Mouse (Mus musculus): ENCODE measurements around the gene Col25a1. TPM values are rescaled to one million over a fixed set of nuclear protein-coding genes. Genes with fewer than 3 reads are reported as not detected.

The Col25a1 gene
- polyA plus RNA-seq, 1 experiment from 2014 or later: 2.0 TPM

GRCm38 (mm10) chr3:130356575-130357173 lies 225.4 kb downstream of the Col25a1 start:
- 83% methylated on average over 15 of the region's 15 CpGs for WGBS
- no peaks in the 10 kb centered on the region for H3K27me3 ChIP-seq (replicated peaks)
- H3K9me3 ChIP-seq: no peaks in the 10 kb centered on the region
- H3K4me1 ChIP-seq: 0 out of 2 replicates have a peak, but pooled peaks cover 9% of the 10 kb centered on the region
- no peak overlapping the region for H3K4me2 ChIP-seq
- H3K36me3 ChIP-seq: no peaks in the 10 kb centered on the region
- ATAC-seq (ENCODE audit: extremely low read depth, insufficient number of reproducible peaks, low FRiP score, low TSS enrichment): no peak
- no peak overlapping the region for H3K4me3 ChIP-seq
- H3K27ac ChIP-seq (replicated peaks): no peak overlapping the region
- no peak overlapping the region for H3K9ac ChIP-seq

- Histone ChIP-seq H3K4me2 (no peak overlapping the region), H3K27me3 (replicated peaks) (no peaks in the 10 kb centered on the region), H3K4me1 (0 out of 2 replicates have a peak, but pooled peaks cover 2% of the 10 kb centered on the region), H3K9me3 (no peaks in the 10 kb centered on the region), H3K9ac (no peak overlapping the region), H3K27ac (replicated peaks) (no peak overlapping the region), H3K36me3 (no peaks in the 10 kb centered on the region), H3K4me3 (no peak overlapping the region)
- 66% methylated on average over 7 of the region's 7 CpGs for WGBS
- no peak for ATAC-seq (ENCODE audit: extremely low read depth, insufficient number of reproducible peaks, low FRiP score, low TSS enrichment)
Observed at GRCm38 (mm10) chr3:130360813-130361212, 229.5 kb downstream of the Col25a1 start.

DNA sequence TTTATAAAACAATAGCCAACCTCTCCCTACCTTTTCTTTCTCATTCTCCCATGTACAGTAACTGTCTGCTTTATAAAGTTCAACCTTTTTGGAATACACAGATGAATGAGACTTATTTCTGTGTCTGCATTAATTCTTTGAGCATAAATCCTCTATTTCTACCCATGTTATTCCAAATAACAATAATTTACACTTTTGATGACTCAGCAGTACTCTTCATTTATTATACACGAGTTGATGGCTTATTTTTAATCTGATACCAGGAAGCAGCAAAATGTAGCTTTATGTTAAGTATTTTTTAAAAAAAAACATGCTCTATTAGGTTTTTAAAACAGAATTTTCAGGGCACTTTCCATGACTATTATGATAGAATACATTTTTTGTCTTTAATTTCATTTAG lies 230.6 kb downstream of the Col25a1 start:
- Histone ChIP-seq H3K27ac (replicated peaks) (no peak overlapping the region), H3K9ac (no peak overlapping the region), H3K27me3 (replicated peaks) (no peaks in the 10 kb centered on the region), H3K4me2 (no peak overlapping the region), H3K36me3 (no peaks in the 10 kb centered on the region), H3K4me3 (no peak overlapping the region), H3K9me3 (no peaks in the 10 kb centered on the region), H3K4me1 (0 out of 2 replicates have a peak, but pooled peaks cover 3% of the 10 kb centered on the region)
- ATAC-seq (ENCODE audit: extremely low read depth, insufficient number of reproducible peaks, low FRiP score, low TSS enrichment): no peak
- WGBS: 49% methylated on average over 1 of the region's 1 CpGs

- 0 out of 2 replicates have a peak, but pooled peaks cover 3% of the 10 kb centered on the region for H3K4me1 ChIP-seq
- no peak overlapping the region for H3K4me2 ChIP-seq
- 74% methylated on average over 7 of the region's 7 CpGs for WGBS
- H3K9ac ChIP-seq: no peak overlapping the region
- no peaks in the 10 kb centered on the region for H3K27me3 ChIP-seq (replicated peaks)
- no peak overlapping the region for H3K27ac ChIP-seq (replicated peaks)
- no peak for ATAC-seq (ENCODE audit: extremely low read depth, insufficient number of reproducible peaks, low FRiP score, low TSS enrichment)
- no peaks in the 10 kb centered on the region for H3K36me3 ChIP-seq
- H3K4me3 ChIP-seq: no peak overlapping the region
- no peaks in the 10 kb centered on the region for H3K9me3 ChIP-seq
Observed at GRCm38 (mm10) chr3:130362797-130363367, 231.6 kb downstream of the Col25a1 start.

GRCm38 (mm10) chr3:130366917-130367610 lies 235.8 kb downstream of the Col25a1 start:
- WGBS: 61% methylated on average over 8 of the region's 8 CpGs
- Histone ChIP-seq H3K4me3 (no peak overlapping the region), H3K36me3 (no peaks in the 10 kb centered on the region), H3K27ac (replicated peaks) (no peak overlapping the region), H3K9ac (no peak overlapping the region), H3K4me2 (no peak overlapping the region), H3K9me3 (no peaks in the 10 kb centered on the region), H3K27me3 (replicated peaks) (no peaks in the 10 kb centered on the region), H3K4me1 (0 out of 2 replicates have a peak, but pooled peaks cover 3% of the 10 kb centered on the region)
- ATAC-seq (ENCODE audit: extremely low read depth, insufficient number of reproducible peaks, low FRiP score, low TSS enrichment): no peak; the same call in 1 of the 2 replicates

GRCm38 (mm10) chr3:130368352-130368751 lies 237.1 kb downstream of the Col25a1 start:
- no peak overlapping the region for H3K4me3 ChIP-seq
- no peaks in the 10 kb centered on the region for H3K27me3 ChIP-seq (replicated peaks)
- WGBS: 88% methylated on average over 4 of the region's 4 CpGs
- H3K9me3 ChIP-seq: no peaks in the 10 kb centered on the region
- no peak overlapping the region for H3K9ac ChIP-seq
- no peak overlapping the region for H3K4me2 ChIP-seq
- no peak for ATAC-seq (ENCODE audit: extremely low read depth, insufficient number of reproducible peaks, low FRiP score, low TSS enrichment)
- 0 out of 2 replicates have a peak, but pooled peaks cover 3% of the 10 kb centered on the region for H3K4me1 ChIP-seq
- H3K27ac ChIP-seq (replicated peaks): no peak overlapping the region
- no peaks in the 10 kb centered on the region for H3K36me3 ChIP-seq

- Histone ChIP-seq H3K4me3 (no peak overlapping the region), H3K4me1 (0 out of 2 replicates have a peak, but pooled peaks cover 3% of the 10 kb centered on the region), H3K36me3 (no peaks in the 10 kb centered on the region), H3K4me2 (no peak overlapping the region), H3K27ac (replicated peaks) (no peak overlapping the region), H3K27me3 (replicated peaks) (no peaks in the 10 kb centered on the region), H3K9me3 (no peaks in the 10 kb centered on the region), H3K9ac (no peak overlapping the region)
- 82% methylated on average over 1 of the region's 1 CpGs for WGBS
- no peak for ATAC-seq (ENCODE audit: extremely low read depth, insufficient number of reproducible peaks, low FRiP score, low TSS enrichment)
Observed at GRCm38 (mm10) chr3:130369113-130369512, 237.8 kb downstream of the Col25a1 start.

DNA sequence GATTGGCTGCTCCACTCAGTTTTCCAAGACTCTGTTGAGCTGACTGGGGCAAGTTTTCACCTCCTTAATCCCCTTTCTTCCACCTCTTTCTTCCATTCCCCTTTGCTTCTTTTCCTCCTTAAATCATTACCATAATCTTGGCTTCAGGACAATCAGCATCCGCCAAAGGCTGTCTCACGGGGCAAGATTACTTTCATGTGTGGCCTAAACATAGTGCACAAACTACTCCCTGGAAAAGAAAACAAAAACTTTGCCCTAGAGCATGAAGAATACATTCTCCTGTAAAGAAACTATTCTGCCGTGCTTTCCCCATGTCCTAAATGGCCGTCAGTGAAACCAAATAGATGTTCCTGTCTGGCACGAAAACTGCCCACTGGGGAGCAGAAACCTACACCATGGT lies 238.9 kb downstream of the Col25a1 start:
- H3K9me3 ChIP-seq: no peaks in the 10 kb centered on the region
- H3K4me3 ChIP-seq: no peak overlapping the region
- 75% methylated on average over 5 of the region's 5 CpGs for WGBS
- no peak overlapping the region for H3K4me2 ChIP-seq
- no peak for ATAC-seq (ENCODE audit: extremely low read depth, insufficient number of reproducible peaks, low FRiP score, low TSS enrichment)
- no peak overlapping the region for H3K9ac ChIP-seq
- H3K27me3 ChIP-seq (replicated peaks): no peaks in the 10 kb centered on the region; the same call in 1 of the 2 replicates
- H3K36me3 ChIP-seq: no peaks in the 10 kb centered on the region
- H3K4me1 ChIP-seq: 0 out of 2 replicates have a peak, but pooled peaks cover 3% of the 10 kb centered on the region
- H3K27ac ChIP-seq (replicated peaks): no peak overlapping the region

DNA sequence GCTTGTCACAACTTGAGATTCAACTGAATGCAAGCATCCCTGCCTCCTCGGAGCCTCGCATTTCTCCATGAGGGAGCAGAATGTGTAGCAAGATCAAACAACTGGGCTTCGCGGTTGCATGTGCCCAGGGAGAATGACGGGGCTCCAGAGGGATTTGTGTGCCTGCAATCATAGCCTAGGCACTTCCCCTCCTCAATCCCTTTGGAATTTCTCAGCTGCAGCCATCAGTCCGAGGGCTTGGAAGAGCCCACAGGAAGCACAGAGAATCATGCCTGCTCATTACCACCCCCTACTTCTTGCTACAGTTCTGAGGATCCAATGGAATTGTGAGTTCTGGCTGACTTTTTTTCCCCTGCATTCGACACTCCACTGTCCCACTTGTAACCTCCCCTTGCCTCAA lies 241.8 kb downstream of the Col25a1 start:
- 46% methylated on average over 7 of the region's 7 CpGs for WGBS
- Histone ChIP-seq H3K27me3 (replicated peaks) (no peaks in the 10 kb centered on the region; the same call in 1 of the 2 replicates), H3K36me3 (no peaks in the 10 kb centered on the region), H3K9me3 (no peaks in the 10 kb centered on the region), H3K4me1 (no peaks in the 10 kb centered on the region), H3K4me2 (no peak overlapping the region), H3K4me3 (no peak overlapping the region), H3K9ac (no peak overlapping the region), H3K27ac (replicated peaks) (no peak overlapping the region)
- ATAC-seq (ENCODE audit: extremely low read depth, insufficient number of reproducible peaks, low FRiP score, low TSS enrichment): no peak

GRCm38 (mm10) chr3:130374620-130375341 lies 243.5 kb downstream of the Col25a1 start:
- no peak overlapping the region for H3K27ac ChIP-seq (replicated peaks)
- WGBS: 73% methylated on average over 3 of the region's 3 CpGs
- no peak overlapping the region for H3K9ac ChIP-seq
- peaks cover 9% of the 10 kb centered on the region; the same call in 1 of the 2 replicates for H3K27me3 ChIP-seq (replicated peaks)
- no peak overlapping the region for H3K4me2 ChIP-seq
- no peak overlapping the region for H3K4me3 ChIP-seq
- no peaks in the 10 kb centered on the region for H3K4me1 ChIP-seq
- H3K9me3 ChIP-seq: no peaks in the 10 kb centered on the region
- no peaks in the 10 kb centered on the region for H3K36me3 ChIP-seq
- no peak for ATAC-seq (ENCODE audit: extremely low read depth, insufficient number of reproducible peaks, low FRiP score, low TSS enrichment)

DNA sequence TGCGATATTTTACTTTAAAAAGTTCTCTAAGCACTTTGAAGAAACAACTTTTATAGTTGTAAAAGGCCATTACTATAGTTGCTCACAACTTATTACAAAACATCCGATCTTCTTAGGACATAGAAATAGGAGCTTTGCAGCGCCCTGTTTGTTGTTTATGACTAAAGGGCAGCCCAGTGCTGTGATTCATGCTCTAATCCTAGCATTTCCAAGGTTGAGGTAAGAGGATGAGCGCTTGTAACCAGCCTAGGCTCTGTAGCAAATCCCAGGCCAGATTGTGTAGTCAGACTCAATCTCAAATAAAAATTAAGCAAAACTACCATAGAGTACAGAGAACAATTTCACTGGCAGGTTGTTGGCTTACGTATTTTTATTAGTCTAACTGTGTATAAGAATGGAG lies 246.5 kb downstream of the Col25a1 start:
- H3K9me3 ChIP-seq: no peaks in the 10 kb centered on the region
- H3K27me3 ChIP-seq (replicated peaks): peaks cover 25% of the 10 kb centered on the region
- no peaks in the 10 kb centered on the region for H3K36me3 ChIP-seq
- H3K9ac ChIP-seq: no peak overlapping the region
- H3K4me2 ChIP-seq: no peak overlapping the region
- no peaks in the 10 kb centered on the region for H3K4me1 ChIP-seq
- no peak for ATAC-seq (ENCODE audit: extremely low read depth, insufficient number of reproducible peaks, low FRiP score, low TSS enrichment)
- no peak overlapping the region for H3K4me3 ChIP-seq
- no peak overlapping the region for H3K27ac ChIP-seq (replicated peaks)
- 81% methylated on average over 5 of the region's 5 CpGs for WGBS
